Mouse (Mus musculus): Measurements from ENCODE around the gene Agap1. TPM values are rescaled to one million over a fixed set of nuclear protein-coding genes. Genes with fewer than 3 reads are reported as not detected.

Agap1 gene
- total and polyA plus RNA-seq, 3 experiments, result 0.01 TPM; not detected in 2

DNA sequence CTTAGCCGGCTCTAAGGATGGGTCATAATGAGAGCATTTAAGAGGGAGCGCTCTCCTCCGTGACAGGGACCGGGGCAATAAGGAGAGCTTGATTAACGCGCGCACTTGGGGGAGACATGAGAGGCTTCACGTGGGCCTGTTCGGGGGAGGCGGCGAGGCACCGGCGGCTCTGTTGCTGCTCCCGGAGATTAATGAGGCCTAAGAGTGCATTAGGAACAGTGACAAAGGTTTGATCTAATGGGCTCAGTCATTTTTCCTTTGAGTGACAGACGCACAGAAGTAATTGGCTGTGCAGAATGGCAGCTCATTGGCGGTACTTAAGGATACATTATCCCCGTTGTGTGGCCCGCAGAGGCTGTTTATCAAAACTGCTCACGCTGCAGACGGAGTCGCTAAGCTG is 296.3 kb downstream of the Agap1 start:
- Histone ChIP-seq H3K36me3 (ENCODE audit: control insufficient read depth in 1 of 2, insufficient read depth in 2 of 2, low read length in 2 of 2) (no peaks in the 10 kb centered on the region), H3K79me2 (ENCODE audit: control insufficient read depth, insufficient read depth, low read length, poor library complexity) (no peaks in the 10 kb centered on the region), H3K27ac (ENCODE audit: control insufficient read depth, low read depth, low read length) (no peak overlapping the region), H3K4me3 (ENCODE audit: control insufficient read depth in 1 of 2, insufficient read depth in 1 of 2, low read depth in 2 of 2, low read length in 2 of 2) (no peak overlapping the region), H3K27me3 (ENCODE audit: control insufficient read depth in 1 of 2, insufficient read depth in 2 of 2, low read length in 2 of 2) (no peaks in the 10 kb centered on the region), H3K4me1 (ENCODE audit: control insufficient read depth in 1 of 2, insufficient read depth in 2 of 2, low read length in 2 of 2) (no peaks in the 10 kb centered on the region), H3K9me3 (replicated peaks; ENCODE audit: insufficient read depth, low read length) (no peaks in the 10 kb centered on the region), H3K9ac (ENCODE audit: control insufficient read depth, low read depth, low read length, poor library complexity, severe bottlenecking) (no peak overlapping the region)
- no peak for DNase-seq (ENCODE audit: low read depth, low spot score)
- no peak for TF ChIP-seq UBTF (IDR thresholded peaks at IDR 0.05; ENCODE audit: borderline replicate concordance, insufficient read depth, low read depth, low read length)
- no peak for TF ChIP-seq SMC3 (IDR thresholded peaks at IDR 0.05; ENCODE audit: low read depth, low read length)

- Histone ChIP-seq H3K9ac (ENCODE audit: control insufficient read depth, low read depth, low read length, poor library complexity, severe bottlenecking) (no peak overlapping the region), H3K27ac (ENCODE audit: control insufficient read depth, low read depth, low read length) (no peak overlapping the region), H3K4me1 (ENCODE audit: control insufficient read depth in 1 of 2, insufficient read depth in 2 of 2, low read length in 2 of 2) (no peaks in the 10 kb centered on the region), H3K27me3 (ENCODE audit: control insufficient read depth in 1 of 2, insufficient read depth in 2 of 2, low read length in 2 of 2) (no peaks in the 10 kb centered on the region), H3K4me3 (ENCODE audit: control insufficient read depth in 1 of 2, insufficient read depth in 1 of 2, low read depth in 2 of 2, low read length in 2 of 2) (no peak overlapping the region), H3K36me3 (ENCODE audit: control insufficient read depth in 1 of 2, insufficient read depth in 2 of 2, low read length in 2 of 2) (no peaks in the 10 kb centered on the region), H3K9me3 (replicated peaks; ENCODE audit: insufficient read depth, low read length) (no peaks in the 10 kb centered on the region), H3K79me2 (ENCODE audit: control insufficient read depth, insufficient read depth, low read length, poor library complexity) (no peaks in the 10 kb centered on the region)
- TF ChIP-seq E2F4 (IDR thresholded peaks at IDR 0.05; ENCODE audit: borderline replicate concordance, low read depth, low read length) (no peak), ZKSCAN1 (IDR thresholded peaks at IDR 0.05; ENCODE audit: low read depth, low read length) (no peak)
- no peak for DNase-seq (ENCODE audit: low read depth, low spot score)
These were observed 296.7 kb downstream of the Agap1 start for GRCm38 (mm10) chr1:89751344-89751743.

DNA sequence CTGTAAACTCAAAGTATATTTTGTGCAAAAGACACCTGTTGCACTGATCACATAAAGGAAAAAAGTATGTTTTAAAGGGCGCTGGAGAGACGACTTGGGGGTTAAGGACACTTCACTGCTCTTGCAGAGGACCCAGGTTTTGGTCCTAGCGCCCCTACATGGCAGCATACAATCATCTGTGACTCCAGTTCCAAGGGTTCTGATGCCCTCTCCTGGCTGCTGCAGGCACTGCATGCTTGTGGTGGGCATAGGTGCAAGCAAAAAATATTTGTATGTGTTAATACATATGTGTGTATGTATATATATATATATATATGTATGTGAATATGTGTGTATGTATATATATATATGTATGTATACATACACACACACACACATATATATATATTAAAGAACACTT is 298.1 kb downstream of the Agap1 start:
- no peak for DNase-seq (ENCODE audit: low read depth, low spot score)
- no peaks in the 10 kb centered on the region for H3K36me3 ChIP-seq (ENCODE audit: control insufficient read depth in 1 of 2, insufficient read depth in 2 of 2, low read length in 2 of 2)
- H3K79me2 ChIP-seq (ENCODE audit: control insufficient read depth, insufficient read depth, low read length, poor library complexity), result no peaks in the 10 kb centered on the region
- no peak overlapping the region for H3K4me3 ChIP-seq (ENCODE audit: control insufficient read depth in 1 of 2, insufficient read depth in 1 of 2, low read depth in 2 of 2, low read length in 2 of 2)
- no peaks in the 10 kb centered on the region for H3K9me3 ChIP-seq (replicated peaks; ENCODE audit: insufficient read depth, low read length)
- H3K9ac ChIP-seq (ENCODE audit: control insufficient read depth, low read depth, low read length, poor library complexity, severe bottlenecking), result no peak overlapping the region
- no peak overlapping the region for H3K27ac ChIP-seq (ENCODE audit: control insufficient read depth, low read depth, low read length)
- no peaks in the 10 kb centered on the region for H3K4me1 ChIP-seq (ENCODE audit: control insufficient read depth in 1 of 2, insufficient read depth in 2 of 2, low read length in 2 of 2)
- no peak for TF ChIP-seq KAT2A (conservative IDR thresholded peaks at IDR 0.05; ENCODE audit: low read depth, low read length)
- no peak for TF ChIP-seq ZKSCAN1 (IDR thresholded peaks at IDR 0.05; ENCODE audit: low read depth, low read length)
- TF ChIP-seq USF1 (IDR thresholded peaks at IDR 0.05; ENCODE audit: low read depth, low read length), result no peak
- TF ChIP-seq EP300 (IDR thresholded peaks at IDR 0.05; ENCODE audit: low read depth in 1 of 2, low read length in 2 of 2), result no peak
- peak in 1 of 3 experiments; percentile 31; a peak in 2 of 6 replicates for TF ChIP-seq CTCF (IDR thresholded peaks at IDR 0.05 in 2 of 3, conservative IDR thresholded peaks at IDR 0.05 in 1 of 3; ENCODE audit: control insufficient read depth in 1 of 3, insufficient read depth in 1 of 3, low read depth in 2 of 3, low read length in 3 of 3, poor library complexity in 1 of 3, severe bottlenecking in 1 of 3)
- no peaks in the 10 kb centered on the region for H3K27me3 ChIP-seq (ENCODE audit: control insufficient read depth in 1 of 2, insufficient read depth in 2 of 2, low read length in 2 of 2)

DNA sequence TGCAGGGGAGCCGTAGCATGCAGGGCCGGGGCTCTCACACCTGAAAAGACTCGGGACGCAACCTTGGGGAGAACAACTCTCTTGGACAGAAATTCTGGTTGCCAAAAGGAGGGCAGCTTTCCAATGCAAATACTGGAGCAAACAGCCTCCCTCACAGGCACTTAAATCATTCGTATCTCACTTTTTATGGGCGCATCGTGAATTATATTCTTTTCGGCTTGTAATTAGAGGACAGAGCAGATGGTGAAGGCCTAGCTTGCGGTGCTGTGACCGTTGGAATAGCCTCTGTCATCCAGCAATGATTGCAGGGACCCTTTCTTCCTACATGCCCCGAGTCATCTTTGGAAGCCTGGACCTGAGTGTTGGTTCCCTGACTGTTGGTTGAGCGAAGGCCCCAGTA is 300.8 kb downstream of the Agap1 start:
- TF ChIP-seq NRF1 (IDR thresholded peaks at IDR 0.05; ENCODE audit: insufficient read depth, low read depth, low read length, poor library complexity, severe bottlenecking), result no peak
- TF ChIP-seq CHD1 (IDR thresholded peaks at IDR 0.05; ENCODE audit: low read depth, low read length), result no peak
- TF ChIP-seq BHLHE40 (IDR thresholded peaks at IDR 0.05; ENCODE audit: borderline replicate concordance, low read depth, low read length), result no peak
- TF ChIP-seq RCOR1 (IDR thresholded peaks at IDR 0.05; ENCODE audit: low read depth, low read length), result no peak
- DNase-seq (ENCODE audit: low read depth, low spot score), result no peak
- Histone ChIP-seq H3K27me3 (ENCODE audit: control insufficient read depth in 1 of 2, insufficient read depth in 2 of 2, low read length in 2 of 2) (no peaks in the 10 kb centered on the region), H3K9me3 (replicated peaks; ENCODE audit: insufficient read depth, low read length) (no peaks in the 10 kb centered on the region), H3K27ac (ENCODE audit: control insufficient read depth, low read depth, low read length) (no peak overlapping the region), H3K9ac (ENCODE audit: control insufficient read depth, low read depth, low read length, poor library complexity, severe bottlenecking) (no peak overlapping the region), H3K4me1 (ENCODE audit: control insufficient read depth in 1 of 2, insufficient read depth in 2 of 2, low read length in 2 of 2) (no peaks in the 10 kb centered on the region), H3K36me3 (ENCODE audit: control insufficient read depth in 1 of 2, insufficient read depth in 2 of 2, low read length in 2 of 2) (no peaks in the 10 kb centered on the region), H3K79me2 (ENCODE audit: control insufficient read depth, insufficient read depth, low read length, poor library complexity) (no peaks in the 10 kb centered on the region), H3K4me3 (ENCODE audit: control insufficient read depth in 1 of 2, insufficient read depth in 1 of 2, low read depth in 2 of 2, low read length in 2 of 2) (no peak overlapping the region)

All from MEL (cell line).